Mouse (Mus musculus) hindbrain, embryonic 12.5 days (tissue): Measurements from ENCODE around the gene Olfr1375. TPM values are rescaled to one million over a fixed set of nuclear protein-coding genes. Genes with fewer than 3 reads are reported as not detected.
A peak's percentile ranks its signal among the peaks of the same experiment; 100 is the strongest.

Experiments used
- ATAC-seq: fragments of 200-750 bp; cut with Nextera tagmentation; 2 replicates; pipeline ENCODE4 v1.8.0; 2017; ENCODE audit warnings: moderate TSS enrichment; ENCODE audit not compliant: low FRiP score
- H3K27ac ChIP-seq: fragments of 300-500 bp; sonication (generic); 2 replicates; pipeline ENCODE4 v1.5.1; 2016; ENCODE audit warnings: mild to moderate bottlenecking
- H3K27me3 ChIP-seq: fragments of 300-500 bp; sonication (generic); 2 replicates; pipeline ENCODE4 v1.6.1; 2016; ENCODE audit warnings: mild to moderate bottlenecking
- H3K36me3 ChIP-seq: fragments of 300-500 bp; sonication (generic); 2 replicates; pipeline ENCODE4 v1.6.1; 2016; ENCODE audit warnings: mild to moderate bottlenecking
- H3K4me1 ChIP-seq: fragments of 300-500 bp; sonication (generic); 2 replicates; pipeline ENCODE4 v1.6.1; 2016
- H3K4me2 ChIP-seq: fragments of 300-500 bp; sonication (generic); replicated peaks from 2 replicates; pipeline ENCODE4 v1.6.1; 2016; ENCODE audit warnings: mild to moderate bottlenecking
- H3K4me3 ChIP-seq: fragments of 300-500 bp; sonication (generic); 2 replicates; pipeline ENCODE4 v1.5.1; 2016; ENCODE audit warnings: mild to moderate bottlenecking
- H3K9ac ChIP-seq: fragments of 300-500 bp; sonication (generic); 2 replicates; pipeline ENCODE4 v1.6.1; 2016; ENCODE audit warnings: mild to moderate bottlenecking, moderate library complexity
- H3K9me3 ChIP-seq: fragments of 300-500 bp; sonication (generic); replicated peaks from 2 replicates; pipeline ENCODE4 v1.6.1; 2016; ENCODE audit warnings: mild to moderate bottlenecking
- WGBS: fragments of 180-500 bp; shearing (Covaris S2); methylation state at CpG from one replicate; pipeline ENCODE4 v1.1.7; 2016; 5-methylcytosine and 5-hydroxymethylcytosine counted together
- polyA plus RNA-seq: library from polyadenylated mRNA; unstranded; fragments of >200 nt; fragmentation: Nextera tagmentation; extraction: Ambion mirVana; gene quantifications from 2 replicates; pipeline ENCODE4 v1.2.1, GENCODE M21; 2016

Gene Olfr1375
- polyA plus RNA-seq, 1 experiment from 2014 or later: not detected

GRCm38 (mm10) chr11:51053230-51053629 lies 5.3 kb downstream of the Olfr1375 start:
- H3K4me2 ChIP-seq: no peak overlapping the region
- H3K4me3 ChIP-seq: no peak overlapping the region
- no peak for ATAC-seq
- H3K27me3 ChIP-seq: no peaks in the 10 kb centered on the region
- H3K4me1 ChIP-seq: no peaks in the 10 kb centered on the region
- no peak overlapping the region for H3K9ac ChIP-seq
- no peaks in the 10 kb centered on the region for H3K36me3 ChIP-seq
- 44% methylated on average over 3 of the region's 3 CpGs for WGBS
- no peak overlapping the region for H3K27ac ChIP-seq
- no peaks in the 10 kb centered on the region for H3K9me3 ChIP-seq

- ATAC-seq: peak; percentile 91
- peak within 1 kb of the TSS; percentile 84 for H3K4me2 ChIP-seq
- peaks cover 9% of the 10 kb centered on the region for H3K4me1 ChIP-seq
- H3K9me3 ChIP-seq: no peaks in the 10 kb centered on the region
- under 1% methylated on average over 32 of the region's 32 CpGs for WGBS
- H3K4me3 ChIP-seq: peak within 1 kb of the TSS; percentile 79
- no peaks in the 10 kb centered on the region for H3K27me3 ChIP-seq
- H3K9ac ChIP-seq: peak within 1 kb of the TSS; percentile 84
- peak within 1 kb of the TSS; percentile 37; the same call in 1 of the 2 replicates for H3K27ac ChIP-seq
- H3K36me3 ChIP-seq: peaks cover 13% of the 10 kb centered on the region
Observed at GRCm38 (mm10) chr11:51059151-51059571, 11.3 kb downstream of the Olfr1375 start, which contains the start of gene Zfp354a. Gene Zfp354a, plus strand, starts transcription at chr11:51059257.

GRCm38 (mm10) chr11:51059640-51060039 lies 11.7 kb downstream of the Olfr1375 start:
- peak overlapping the region; percentile 84 for H3K4me2 ChIP-seq
- peaks cover 9% of the 10 kb centered on the region for H3K4me1 ChIP-seq
- WGBS: 18% methylated on average over 14 of the region's 14 CpGs
- peak overlapping the region; percentile 79 for H3K4me3 ChIP-seq
- peak; percentile 68 for ATAC-seq
- H3K36me3 ChIP-seq: peaks cover 14% of the 10 kb centered on the region
- H3K9ac ChIP-seq: peak overlapping the region; percentile 84
- H3K27me3 ChIP-seq: no peaks in the 10 kb centered on the region
- no peaks in the 10 kb centered on the region for H3K9me3 ChIP-seq
- H3K27ac ChIP-seq: no peak overlapping the region

- H3K4me2 ChIP-seq: no peak overlapping the region
- H3K36me3 ChIP-seq: peaks cover 24% of the 10 kb centered on the region
- no peaks in the 10 kb centered on the region for H3K27me3 ChIP-seq
- no peaks in the 10 kb centered on the region for H3K9me3 ChIP-seq
- no peak overlapping the region for H3K4me3 ChIP-seq
- peaks cover 9% of the 10 kb centered on the region for H3K4me1 ChIP-seq
- WGBS: 97% methylated on average over 6 of the region's 6 CpGs
- ATAC-seq: no peak
- no peak overlapping the region for H3K27ac ChIP-seq
- no peak overlapping the region for H3K9ac ChIP-seq
Observed at GRCm38 (mm10) chr11:51060981-51061380, 13.1 kb downstream of the Olfr1375 start.

- no peak overlapping the region for H3K4me3 ChIP-seq
- peaks cover 9% of the 10 kb centered on the region for H3K4me1 ChIP-seq
- no peaks in the 10 kb centered on the region for H3K27me3 ChIP-seq
- H3K4me2 ChIP-seq: no peak overlapping the region
- 95% methylated on average over 7 of the region's 7 CpGs for WGBS
- ATAC-seq: no peak
- H3K27ac ChIP-seq: no peak overlapping the region
- H3K9me3 ChIP-seq: no peaks in the 10 kb centered on the region
- H3K36me3 ChIP-seq: peaks cover 45% of the 10 kb centered on the region
- H3K9ac ChIP-seq: no peak overlapping the region
Observed at GRCm38 (mm10) chr11:51063276-51063675, 15.4 kb downstream of the Olfr1375 start.

- H3K27me3 ChIP-seq: no peaks in the 10 kb centered on the region
- H3K4me3 ChIP-seq: no peak overlapping the region
- no peaks in the 10 kb centered on the region for H3K9me3 ChIP-seq
- H3K4me1 ChIP-seq: peaks cover 9% of the 10 kb centered on the region
- 91% methylated on average over 8 of the region's 8 CpGs for WGBS
- no peak overlapping the region for H3K4me2 ChIP-seq
- no peak overlapping the region for H3K9ac ChIP-seq
- ATAC-seq: no peak
- no peak overlapping the region for H3K27ac ChIP-seq
- peaks cover 51% of the 10 kb centered on the region for H3K36me3 ChIP-seq
Observed at GRCm38 (mm10) chr11:51063841-51064240, 15.9 kb downstream of the Olfr1375 start.

- WGBS: 47% methylated on average over 7 of the region's 7 CpGs
- no peaks in the 10 kb centered on the region for H3K36me3 ChIP-seq
- no peaks in the 10 kb centered on the region for H3K27me3 ChIP-seq
- no peaks in the 10 kb centered on the region for H3K9me3 ChIP-seq
- no peak overlapping the region for H3K9ac ChIP-seq
- ATAC-seq: no peak
- no peak overlapping the region for H3K4me2 ChIP-seq
- H3K27ac ChIP-seq: no peak overlapping the region
- no peak overlapping the region for H3K4me3 ChIP-seq
- no peaks in the 10 kb centered on the region for H3K4me1 ChIP-seq
Observed at GRCm38 (mm10) chr11:51084527-51084926, 36.6 kb downstream of the Olfr1375 start.

- Histone ChIP-seq H3K4me3 (no peak overlapping the region), H3K4me1 (no peaks in the 10 kb centered on the region), H3K27me3 (no peaks in the 10 kb centered on the region), H3K9me3 (no peaks in the 10 kb centered on the region), H3K36me3 (no peaks in the 10 kb centered on the region), H3K4me2 (no peak overlapping the region), H3K27ac (no peak overlapping the region), H3K9ac (no peak overlapping the region)
- ATAC-seq: no peak
- 73% methylated on average over 13 of the region's 13 CpGs for WGBS
Observed at GRCm38 (mm10) chr11:51085269-51085668, 37.4 kb downstream of the Olfr1375 start.

Other genes starting within 250 kb of the Olfr1375 start
- gene Zfp354c, start 220.4 kb upstream of the Olfr1375 start, polyA plus RNA-seq: 51.8 and 59.3 TPM in 2 replicates
- gene Zfp879, start 206.6 kb upstream of the Olfr1375 start, polyA plus RNA-seq: 0.75 and 0.79 TPM in 2 replicates
- not detected in 2 replicates for gene Grm6, start 197.4 kb upstream of the Olfr1375 start, polyA plus RNA-seq
- gene Zfp454, start 160.5 kb upstream of the Olfr1375 start, polyA plus RNA-seq: 14.1 and 15.5 TPM in 2 replicates
- 35.0 and 37.3 TPM in 2 replicates for gene Zfp2, start 131.9 kb upstream of the Olfr1375 start, polyA plus RNA-seq
- gene Zfp354b, start 116.5 kb upstream of the Olfr1375 start, polyA plus RNA-seq: 1.4 and 3.1 TPM in 2 replicates
- not detected in 2 replicates for gene 4933414I15Rik, start 104.3 kb upstream of the Olfr1375 start, polyA plus RNA-seq
- not detected in 2 replicates for gene Prop1, start 94.3 kb upstream of the Olfr1375 start, polyA plus RNA-seq
- gene Olfr1378, start 81.6 kb upstream of the Olfr1375 start, polyA plus RNA-seq: not detected in 2 replicates
- not detected in 2 replicates for gene Olfr1377, start 66.1 kb upstream of the Olfr1375 start, polyA plus RNA-seq
- not detected in 2 replicates for gene Olfr51, start 44.5 kb upstream of the Olfr1375 start, polyA plus RNA-seq
- not detected in 2 replicates for gene Olfr54, start 33.9 kb upstream of the Olfr1375 start, polyA plus RNA-seq
- 10.1 and 10.3 TPM in 2 replicates for gene Zfp354a, start 11.1 kb downstream of the Olfr1375 start, polyA plus RNA-seq
- gene Gm12569, start 172.4 kb downstream of the Olfr1375 start, polyA plus RNA-seq: not detected in 2 replicates
- gene Clk4, start 213.6 kb downstream of the Olfr1375 start, polyA plus RNA-seq: 150 and 161 TPM in 2 replicates
- 0.25 TPM in 1 of 2 replicates, not detected in the other for gene BC049762, start 214.9 kb downstream of the Olfr1375 start, polyA plus RNA-seq
- gene Col23a1, start 241.8 kb downstream of the Olfr1375 start, polyA plus RNA-seq: 15.9 and 17.1 TPM in 2 replicates